Mouse (Mus musculus) gastrocnemius, adult 8-10 months (tissue): ENCODE results near the gene Foxd4. TPM values are rescaled to one million over a fixed set of nuclear protein-coding genes. Genes with fewer than 3 reads are reported as not detected.
"Not testable (repeated sequence)": the region's sequence is repeated elsewhere in the genome, so short reads cannot be mapped to it uniquely, and the experiment has no call there.

Experiments
- DNase-seq, 2 experiments: peaks; one replicate each; pipeline ENCODE4 v3.0.0; 2022; ENCODE audit warnings: low spot score in 2 of 2
- microRNA-seq: library from miRNA; unstranded; fragments of <30 nt; microRNA quantifications from one replicate; pipeline ENCODE4 v1.2.0, GENCODE M21; 2022
- total RNA-seq, 4 experiments: library from RNA; stranded (reverse); gene quantifications; 2 replicates each; pipeline ENCODE4 v1.2.4; 2022

Gene Foxd4
- total RNA-seq, 4 experiments from 2014 or later: not detected

DNA sequence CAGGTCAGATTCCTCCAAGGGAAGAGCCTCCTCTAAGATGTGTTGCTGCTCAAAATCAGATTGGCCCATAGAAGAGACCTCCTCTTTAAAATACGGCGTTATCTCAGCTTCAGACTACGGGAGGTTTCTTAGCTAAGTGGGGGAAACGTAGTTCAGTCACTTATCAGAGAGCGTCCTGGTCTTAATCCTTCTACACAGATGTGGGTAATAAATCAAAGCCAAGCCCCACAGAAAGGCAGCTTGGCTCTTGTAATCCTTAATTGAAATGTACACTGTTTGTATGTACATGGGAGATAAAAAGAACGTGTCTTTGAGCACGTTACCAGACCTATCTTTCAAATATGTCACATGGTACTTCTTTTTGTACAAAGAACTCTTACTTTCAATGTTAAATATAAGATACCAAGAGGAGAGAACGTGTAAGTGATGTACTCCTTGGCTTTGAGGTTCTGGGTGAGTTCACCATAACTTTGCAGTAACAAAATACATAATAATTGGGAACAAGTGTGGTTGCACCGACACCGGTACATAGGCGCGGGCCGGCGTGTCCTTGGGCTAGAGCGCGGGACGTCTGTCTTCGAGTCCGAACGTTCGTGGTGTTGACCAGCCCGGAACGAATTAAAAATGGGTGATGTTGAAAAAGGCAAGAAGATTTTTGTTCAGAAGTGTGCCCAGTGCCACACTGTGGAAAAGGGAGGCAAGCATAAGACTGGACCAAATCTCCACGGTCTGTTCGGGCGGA lies 25.7 kb downstream of the Foxd4 start, which contains the start of gene Gm10053:
Gene Gm10053 (plus strand): TSS at position 558 of the 742 bp plus-strand sequence.
- DNase-seq: not testable (repeated sequence)

DNA sequence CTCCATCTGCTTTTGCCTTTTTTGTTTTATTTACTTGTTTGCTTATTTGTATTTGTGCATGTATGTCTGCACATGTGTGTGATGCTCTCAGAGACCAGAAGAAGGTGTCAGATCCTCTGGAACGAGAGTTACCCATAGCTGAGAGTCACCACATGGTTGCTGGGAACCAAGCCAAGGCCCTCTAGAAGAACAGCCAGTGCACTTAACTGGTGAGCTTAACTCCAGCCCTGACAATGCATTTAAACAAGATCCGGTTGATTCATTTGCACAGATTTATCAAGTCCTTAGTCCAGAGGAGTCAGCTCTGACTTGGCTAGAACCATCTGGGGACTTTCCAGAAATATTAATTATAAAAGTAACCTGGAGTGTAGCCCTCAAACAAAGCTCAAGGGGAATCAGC lies 27.1 kb downstream of the Foxd4 start:
- no peak for DNase-seq

DNA sequence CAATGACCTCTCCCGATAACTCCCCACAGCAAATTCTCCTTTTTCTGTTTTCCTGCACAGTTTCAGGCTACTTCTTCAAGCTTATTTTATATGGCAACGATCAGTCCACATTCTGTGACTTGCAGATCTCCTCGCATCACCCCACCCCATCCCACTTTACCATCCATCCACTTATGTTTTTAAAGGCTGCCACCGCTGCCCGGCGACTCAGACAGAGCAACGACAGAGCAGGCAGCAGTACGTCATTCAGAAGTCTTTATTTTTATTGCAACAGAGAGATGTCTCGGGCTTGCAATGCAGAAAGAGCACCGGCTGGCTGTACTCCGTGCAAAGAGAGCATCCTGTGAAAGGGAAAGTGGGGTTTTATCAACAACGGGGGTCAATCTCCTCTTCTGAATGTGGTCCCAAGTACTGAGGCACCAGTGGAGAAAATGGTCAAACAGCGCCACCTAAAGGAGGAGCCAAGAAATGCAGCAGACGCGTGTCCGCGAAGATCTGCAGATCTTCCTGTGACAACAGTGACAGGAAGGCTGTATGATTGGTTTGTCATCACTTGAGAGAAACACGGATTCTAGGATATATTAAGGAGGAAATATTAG lies 29.9 kb downstream of the Foxd4 start:
- DNase-seq: peak in 1 of 2 experiments; percentile 17

DNA sequence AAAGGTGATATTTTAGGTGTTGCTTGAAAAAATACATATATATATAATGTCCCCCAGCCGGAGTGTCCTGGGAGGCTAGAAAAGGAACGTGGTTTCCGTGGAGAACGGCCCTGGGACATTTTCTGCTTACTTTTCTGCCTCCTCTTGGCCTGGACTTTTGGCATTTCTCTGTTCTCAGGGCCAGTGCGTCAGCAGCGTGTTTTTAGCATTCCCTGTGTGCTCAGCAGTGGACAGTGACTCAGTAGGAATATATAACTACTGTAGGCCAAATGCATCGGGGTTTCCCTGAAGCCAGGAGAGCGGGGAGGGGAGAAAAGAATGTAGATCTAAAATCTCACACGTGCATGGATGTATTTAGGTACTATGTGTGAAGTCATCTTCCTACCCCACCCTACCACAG lies 35.6 kb downstream of the Foxd4 start:
- no peak for DNase-seq

DNA sequence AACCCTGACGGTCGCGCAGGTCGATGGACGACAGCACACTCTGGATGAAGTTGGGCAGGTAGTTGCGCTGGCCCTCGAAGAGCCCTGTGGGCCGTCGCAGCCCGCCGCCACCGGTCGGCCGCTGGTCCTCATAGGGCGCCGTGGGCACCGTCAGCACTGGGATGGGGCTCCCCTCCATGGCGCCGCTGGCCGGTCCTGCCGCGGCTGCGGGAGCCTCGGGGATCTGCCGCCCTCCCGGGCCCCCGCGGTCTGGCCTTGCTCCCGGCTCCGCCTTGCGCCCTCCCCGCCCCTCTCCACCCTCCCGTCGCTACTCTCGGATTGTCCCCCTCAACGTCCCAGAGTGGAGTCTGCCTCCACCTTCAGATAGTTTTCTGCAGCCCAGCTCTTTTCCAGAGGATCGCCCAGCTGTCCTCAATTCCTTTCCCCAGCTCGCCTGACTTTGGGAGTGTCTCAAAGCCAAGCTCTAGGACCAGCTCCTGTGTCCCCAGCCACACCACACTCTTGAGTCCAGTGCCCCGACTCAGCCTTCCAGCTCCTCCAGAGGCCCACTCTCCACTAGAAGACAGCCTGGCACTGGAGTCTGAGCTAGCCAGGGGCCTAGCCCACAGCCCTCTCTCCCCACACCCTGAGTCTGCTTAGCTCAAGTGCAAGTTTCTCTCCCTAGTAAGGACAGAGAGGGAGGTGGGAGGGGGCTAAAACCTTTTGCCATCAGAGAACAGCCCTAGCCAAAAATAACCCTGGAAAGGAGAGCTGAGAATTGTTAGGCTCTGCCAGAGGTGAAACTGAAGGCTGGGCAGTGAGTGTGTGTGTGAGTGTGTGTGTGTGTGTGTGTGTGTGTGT lies 39.2 kb downstream of the Foxd4 start, which contains the start of gene Pgm5:
Gene Pgm5 (minus strand): TSS at position 244 of the 840 bp plus-strand sequence.
- peak in 1 of 2 experiments; percentile 21 for DNase-seq

DNA sequence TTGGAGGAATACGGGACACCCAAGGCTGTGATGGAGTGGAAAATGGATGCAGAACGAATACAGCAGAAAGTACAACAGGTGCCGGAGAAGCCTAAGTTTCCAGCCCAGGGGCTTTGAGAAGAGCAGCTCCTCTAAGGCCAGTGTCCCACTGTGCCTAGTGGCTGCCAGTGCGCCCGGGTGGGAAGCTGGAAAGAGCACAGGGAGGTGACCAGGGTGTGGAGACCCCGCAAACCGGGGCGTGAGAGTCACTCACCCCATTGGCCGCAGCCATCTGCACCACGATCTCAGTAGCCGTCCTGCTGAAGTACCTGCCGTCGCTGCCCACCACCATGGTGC lies 39.8 kb downstream of the Foxd4 start:
- DNase-seq: peak in 1 of 2 experiments; percentile 5

DNA sequence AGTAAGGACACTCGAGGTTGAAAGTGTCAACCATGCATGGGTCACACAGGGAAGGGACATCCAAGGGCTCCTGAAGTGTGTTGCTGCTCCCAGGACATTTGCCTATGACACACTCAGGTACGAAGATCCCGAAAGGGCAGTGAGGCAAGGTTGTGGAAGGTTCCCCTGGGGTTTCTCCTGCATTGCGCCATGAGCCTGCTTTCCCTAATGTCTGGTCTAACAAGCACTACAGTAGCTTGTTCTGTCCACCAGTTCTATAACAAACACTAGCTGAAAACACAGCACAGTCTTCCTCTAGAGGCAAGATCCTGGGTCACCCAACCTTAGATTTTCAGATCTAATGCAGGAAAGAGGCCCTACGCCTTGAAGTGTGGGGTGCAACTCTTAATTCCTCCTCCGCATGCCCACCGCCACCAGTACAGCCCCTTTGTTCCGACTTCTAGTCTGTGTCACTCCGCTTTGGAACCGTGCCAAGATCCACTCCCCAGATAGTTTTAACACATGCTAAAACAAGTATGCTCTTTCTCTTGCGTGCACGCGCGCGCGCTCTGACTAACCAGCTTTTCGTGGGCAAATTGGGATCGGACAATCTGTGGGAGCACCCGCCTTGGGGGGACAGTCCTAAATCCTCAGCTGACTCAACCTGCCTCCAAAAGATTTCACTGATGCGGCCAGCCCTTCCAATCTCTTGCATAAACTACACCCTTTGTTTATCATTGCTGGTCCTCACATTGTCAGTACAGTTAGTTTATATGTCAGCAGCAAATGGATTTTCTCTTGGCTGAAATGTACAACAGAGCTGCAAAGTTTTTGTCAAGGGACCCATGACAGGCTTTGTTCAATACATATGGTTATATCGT lies 49.3 kb downstream of the Foxd4 start:
- peak in 1 of 2 experiments; percentile 9 for DNase-seq

Small RNA genes within 50 kb of the gene (microRNA-seq; reads per million reads assigned to microRNA genes)
- not detected for gene Mir3084-1

Other genes with a start within 250 kb of the Foxd4 start
- under 1 TPM in 2 of 4 experiments, not detected in 2; 0.05 to 0.13 TPM for gene Tmem252, start 227.2 kb downstream of the Foxd4 start, total RNA-seq
- gene Pgm5, start 39.3 kb downstream of the Foxd4 start, total RNA-seq: 10 to 100 TPM; 11.8 to 16.9 (median 13.2) TPM
- gene Gm10053, start 25.5 kb downstream of the Foxd4 start, total RNA-seq: 100 to 1,000 TPM; 448 to 506 (median 471) TPM
- 10 to 100 TPM; 15.6 to 17.3 (median 16.3) TPM for gene Cbwd1, start 60.4 kb upstream of the Foxd4 start, total RNA-seq
- gene Dock8, start 98.3 kb upstream of the Foxd4 start, total RNA-seq: 1 to 10 TPM; 1.1 to 1.9 (median 1.7) TPM